Mouse (Mus musculus) olfactory bulb, adult 2 months (tissue): ENCODE results near the gene Capns2.

Source experiments
- CTCF ChIP-seq: fragments of 200-500 bp; IDR thresholded peaks from 2 replicates; pipeline ENCODE4 v1.5.1; 2012; ENCODE audit warnings: low read depth, mild to moderate bottlenecking, low read length, moderate library complexity; ENCODE audit not compliant: insufficient read depth
- POLR2A ChIP-seq: fragments of 200-500 bp; IDR thresholded peaks from 2 replicates; pipeline ENCODE4 v1.6.1; 2012; ENCODE audit warnings: mild to moderate bottlenecking, low read depth, low read length, moderate library complexity; ENCODE audit not compliant: insufficient read depth

- TF ChIP-seq CTCF (no peak), POLR2A (no peak)
Measured at GRCm38 (mm10) chr8:92938056-92938455, 36.8 kb downstream of the Capns2 start.
